Mouse (Mus musculus) spleen, embryonic (tissue): ENCODE measurements around the gene Dr1.
"Not testable (repeated sequence)": the region's sequence is repeated elsewhere in the genome, so short reads cannot be mapped to it uniquely, and the experiment has no call there.

ENCODE experiments used
- CTCF ChIA-PET: fragments of 350-600 bp; sonication (Branson Sonifier 250); formaldehyde crosslinking; loops from one replicate; lab custom pipeline; 2022; lab: Charles Lee

The Dr1 gene

DNA sequence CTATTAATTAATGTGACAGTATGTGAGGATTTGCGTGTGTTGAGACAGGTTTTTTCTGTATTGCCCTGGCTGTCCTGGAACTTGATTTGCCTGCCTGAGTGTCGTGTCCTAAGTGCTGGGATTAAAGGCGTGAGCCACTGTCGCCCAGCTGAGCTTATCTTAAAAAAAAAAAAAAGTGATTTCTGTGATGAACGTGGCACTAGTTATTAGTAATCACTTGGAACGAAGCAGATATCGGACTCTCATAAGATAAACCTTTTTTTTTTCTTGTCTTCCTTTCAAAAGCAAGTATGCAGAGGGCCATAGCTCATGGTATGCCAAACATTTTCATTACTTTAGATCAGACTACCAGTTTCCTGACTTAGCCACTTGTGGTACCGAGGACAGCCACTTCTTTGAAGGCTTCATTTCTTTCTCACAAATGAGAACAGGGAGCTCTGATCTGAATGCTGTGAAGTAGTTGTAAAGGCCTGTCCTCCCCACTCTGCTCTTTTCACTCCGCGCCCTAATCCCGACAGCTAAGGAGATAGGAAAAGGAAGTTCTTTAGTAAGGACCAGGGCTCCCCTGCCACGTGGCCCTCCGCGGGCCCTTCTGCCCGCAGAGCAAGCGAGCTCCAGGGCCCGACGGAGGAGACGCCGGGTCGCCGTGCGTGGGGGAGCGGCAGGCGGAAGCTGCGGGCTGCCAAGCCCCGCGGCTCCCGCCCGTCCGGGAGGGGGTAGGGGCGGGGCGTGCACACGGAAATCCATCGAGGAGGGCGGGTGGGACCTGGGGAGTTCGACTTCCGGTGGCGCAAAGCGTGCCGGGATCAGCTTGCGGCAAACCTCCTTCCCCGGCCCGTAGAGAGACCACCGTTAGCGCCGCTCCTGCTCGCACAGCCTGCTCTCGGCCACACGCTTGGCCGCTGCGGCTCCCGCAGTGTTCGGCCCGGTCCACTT lies at the start of gene Dr1:
Gene Dr1 (plus strand): TSS at position 771 of the 936 bp plus-strand sequence.
- CTCF ChIA-PET = no interaction called here

GRCm38 (mm10) chr5:108224077-108224476 lies 44.6 kb upstream of the Dr1 start:
- CTCF ChIA-PET = interaction anchor here (0.7 kb wide), 1 partner anchor 169 kb away, joined by 4 read pairs; no protein-coding TSS in a partner anchor

DNA sequence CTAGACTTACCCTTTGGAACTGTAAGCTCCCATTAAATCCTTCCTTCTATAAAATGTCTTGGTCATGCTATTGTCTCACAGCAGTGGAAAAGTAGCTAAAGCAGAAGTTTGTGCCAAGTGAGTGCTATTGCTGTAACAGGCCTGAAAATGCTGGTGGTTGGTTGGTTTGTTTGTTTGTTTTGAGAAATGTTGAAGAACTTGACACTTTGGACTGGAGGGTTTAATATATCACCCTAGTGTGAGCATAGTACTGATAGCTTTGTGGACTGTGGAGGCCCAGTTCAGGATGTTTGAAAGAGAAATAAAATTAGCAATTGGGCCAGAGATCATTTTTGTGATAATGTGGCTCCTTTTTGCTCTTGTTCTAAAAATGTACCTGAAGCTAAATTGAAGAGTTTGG lies 42.5 kb upstream of the Dr1 start:
- CTCF ChIA-PET = no interaction called here

DNA sequence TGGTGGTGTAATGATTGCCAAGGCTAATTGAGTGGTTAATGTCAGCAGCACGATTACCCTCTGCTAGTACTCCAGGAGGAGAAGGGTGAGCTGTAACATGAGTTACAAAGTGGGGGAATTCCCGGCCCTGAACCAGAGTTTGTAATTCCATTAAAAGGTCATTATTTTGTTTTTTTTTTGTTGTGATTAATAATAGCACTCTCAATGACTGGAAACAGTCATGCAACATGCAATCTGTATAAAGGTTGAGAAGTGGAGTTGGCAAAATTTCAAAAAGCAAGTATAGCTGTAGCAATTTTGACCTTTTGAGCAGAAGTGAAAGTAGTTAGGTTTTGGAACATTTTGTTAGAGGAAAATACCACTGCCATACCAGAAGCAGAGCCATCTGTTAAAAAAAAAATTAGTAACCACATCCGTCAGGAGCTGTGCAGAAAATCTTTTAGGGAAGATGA lies 22.4 kb upstream of the Dr1 start:
- CTCF ChIA-PET = no interaction called here

GRCm38 (mm10) chr5:108250033-108250432 lies 18.7 kb upstream of the Dr1 start:
- CTCF ChIA-PET = no interaction called here

GRCm38 (mm10) chr5:108255259-108255658 lies 13.4 kb upstream of the Dr1 start:
- CTCF ChIA-PET = no interaction called here

GRCm38 (mm10) chr5:108262722-108263121 lies 6.0 kb upstream of the Dr1 start:
- CTCF ChIA-PET = interaction anchor here (0.5 kb wide), 1 partner anchor 49 kb away, joined by 4 read pairs; no protein-coding TSS in a partner anchor

GRCm38 (mm10) chr5:108263785-108264184 lies 4.9 kb upstream of the Dr1 start:
- CTCF ChIA-PET = not testable (repeated sequence)

- CTCF ChIA-PET = no interaction called here
These were observed 1.7 kb upstream of the Dr1 start for GRCm38 (mm10) chr5:108266990-108267389.

GRCm38 (mm10) chr5:108269063-108269810 lies 540 bp downstream of the Dr1 start:
- CTCF ChIA-PET = no interaction called here

DNA sequence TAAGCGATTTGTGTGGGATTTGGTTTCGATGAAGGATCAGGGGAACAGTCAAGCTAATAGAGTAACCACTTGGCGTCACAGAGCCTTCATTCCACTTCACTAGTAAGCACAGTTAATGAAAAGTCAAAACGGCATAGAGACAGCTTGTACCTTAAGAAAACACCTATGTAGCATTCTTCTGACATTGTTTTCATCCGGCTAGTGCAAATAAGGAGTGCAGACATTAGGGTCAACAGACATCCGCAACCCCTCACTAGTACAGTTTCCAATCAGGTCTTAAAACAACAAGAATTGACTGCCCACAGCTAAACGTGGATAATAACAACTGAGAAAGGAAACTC lies 1.1 kb downstream of the Dr1 start:
- CTCF ChIA-PET = no interaction called here

DNA sequence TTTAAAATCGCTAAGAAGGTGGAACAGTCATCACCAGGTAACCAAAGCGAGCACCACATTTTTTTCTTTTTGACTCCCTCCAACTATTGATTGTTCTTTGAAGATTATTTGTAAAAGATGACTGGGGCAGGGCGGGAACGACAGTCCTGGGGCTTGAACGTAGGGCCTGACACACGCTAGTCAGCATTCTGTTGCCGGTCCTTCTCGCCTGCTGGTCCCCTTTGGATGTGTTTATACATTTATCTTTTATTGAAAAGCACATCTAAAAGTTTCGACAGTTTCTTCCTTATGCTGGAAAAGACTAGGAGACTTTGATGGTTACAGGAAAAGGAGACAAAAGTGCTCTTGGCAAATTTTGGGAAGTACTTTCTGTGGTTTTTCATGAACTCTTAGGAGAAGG lies 1.7 kb downstream of the Dr1 start:
- CTCF ChIA-PET = no interaction called here

GRCm38 (mm10) chr5:108271345-108271744 lies 2.6 kb downstream of the Dr1 start:
- CTCF ChIA-PET = not testable (repeated sequence)

DNA sequence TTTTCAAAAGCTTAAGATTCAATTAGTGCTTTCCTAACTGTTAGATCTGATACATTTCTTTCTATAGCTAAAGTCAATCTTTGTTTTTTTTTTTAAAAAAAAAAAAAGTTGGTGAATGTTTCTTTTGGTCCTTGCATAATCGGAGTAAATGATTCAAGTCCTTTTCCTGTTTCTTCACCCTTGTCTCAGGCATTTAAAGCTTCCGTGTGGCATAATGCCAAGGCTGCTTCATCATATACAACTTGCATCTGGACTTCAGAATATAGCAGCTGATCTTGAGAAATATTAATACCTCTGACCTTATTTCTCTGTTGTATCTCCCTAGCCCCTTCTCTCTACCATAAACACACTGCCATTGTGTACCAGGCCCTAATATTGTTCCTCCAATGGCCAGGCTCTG lies 18.3 kb downstream of the Dr1 start:
- CTCF ChIA-PET = no interaction called here

GRCm38 (mm10) chr5:108301567-108301966 lies 32.9 kb downstream of the Dr1 start:
- CTCF ChIA-PET = no interaction called here

DNA sequence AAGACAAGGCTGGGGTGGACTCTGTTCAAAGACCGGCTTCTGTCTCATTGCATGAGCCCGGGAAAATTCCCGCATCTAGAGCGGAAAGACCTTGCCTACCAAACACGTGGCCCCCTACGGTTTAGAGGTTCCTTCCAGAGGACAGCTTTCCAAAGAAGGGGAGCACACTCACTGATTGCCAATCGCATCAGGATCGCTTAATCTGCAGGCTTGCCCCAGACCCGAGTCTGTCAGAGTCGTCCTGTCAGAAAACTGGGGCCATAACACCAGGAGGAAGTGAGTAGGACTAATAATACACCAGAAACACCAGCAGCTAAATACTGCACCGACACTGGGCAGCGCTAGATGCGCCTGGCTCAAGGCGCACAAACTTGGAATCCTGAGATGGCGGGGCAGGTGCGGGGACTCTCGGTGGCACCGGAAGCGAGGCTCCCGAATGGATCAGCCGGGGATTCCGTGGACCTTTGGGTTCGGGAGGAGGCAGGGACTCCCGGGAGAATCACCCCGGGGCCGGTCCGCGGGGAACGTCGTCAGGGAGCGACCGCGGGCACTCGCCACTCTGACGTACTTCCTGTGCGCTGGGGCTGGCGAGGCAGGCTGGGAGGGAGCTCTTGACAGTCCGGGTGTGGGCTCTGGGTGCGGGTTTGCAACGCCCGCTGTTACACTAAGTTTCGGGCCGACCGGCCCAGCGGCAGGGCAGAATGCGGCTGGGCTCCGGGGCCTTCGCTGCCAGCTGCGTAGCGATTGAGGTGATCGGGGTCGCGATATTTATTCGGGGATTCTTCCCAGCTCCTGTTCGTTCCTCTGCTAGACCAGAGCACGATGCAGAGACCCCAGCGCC lies 43.7 kb downstream of the Dr1 start, which contains the start of gene Pigg:
Gene Pigg (plus strand): TSS at position 386 of the 841 bp plus-strand sequence.
- CTCF ChIA-PET = interaction anchor here (0.7 kb wide), 1 partner anchor 50 kb away, joined by 4 read pairs; no protein-coding TSS in a partner anchor

GRCm38 (mm10) chr5:108313065-108313860 lies 44.6 kb downstream of the Dr1 start:
- CTCF ChIA-PET = no interaction called here
